10 mouse cellular contexts compared by ENCODE assay signal in the genomic region with DNA sequence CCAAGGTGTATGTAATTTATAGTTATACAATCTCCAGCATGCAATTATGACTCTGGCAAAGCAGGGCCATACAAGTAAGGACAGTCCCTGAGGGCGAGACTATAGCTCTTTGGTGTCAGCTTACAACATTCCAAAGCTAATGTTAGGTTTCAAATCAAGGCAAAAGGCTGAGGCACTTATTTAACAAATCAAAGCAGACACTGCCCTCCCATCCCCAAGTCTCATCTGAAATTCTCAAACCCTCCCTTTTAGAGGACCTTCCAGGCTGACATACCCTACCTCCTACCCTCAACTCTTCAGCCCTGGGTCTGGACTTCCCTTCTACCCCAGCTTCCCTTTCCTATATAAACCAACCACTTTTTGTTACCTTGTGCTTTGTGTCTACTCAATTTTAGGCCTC.
"Had no signal": no experiment of that assay in that cellular context is flagged by ENCODE, and none has a peak within 500 bp of the region (broad histone marks: within the 10 kb centered on the region; RNA-seq: fewer than 3 reads in every experiment).

No protein-coding gene starts in this region.

- H3K4me1 ChIP-seq: kidney, embryonic 15.5 days; midbrain, embryonic 13.5 days; neural tube, embryonic 15.5 days had no signal

- DNase-seq: kidney, postnatal 14 days; lung, adult 18-20 months; right cerebral cortex, adult 18-20 months; right cerebral cortex, postnatal 25 days had no signal

- H3K36me3 ChIP-seq: kidney, embryonic 15.5 days; midbrain, embryonic 13.5 days; neural tube, embryonic 15.5 days had no signal

- H3K27ac ChIP-seq: kidney, embryonic 15.5 days; liver, embryonic 14.5 days; midbrain, embryonic 13.5 days; neural tube, embryonic 15.5 days; stomach, postnatal 0 days had no signal

- H3K9me3 ChIP-seq: kidney, embryonic 15.5 days; midbrain, embryonic 13.5 days; neural tube, embryonic 15.5 days had no signal

- H3K27me3 ChIP-seq: kidney, embryonic 15.5 days; midbrain, embryonic 13.5 days; neural tube, embryonic 15.5 days had no signal

- H3K9ac ChIP-seq: kidney, embryonic 15.5 days; liver, embryonic 14.5 days; midbrain, embryonic 13.5 days; neural tube, embryonic 15.5 days had no signal

- H3K4me2 ChIP-seq: kidney, embryonic 15.5 days; midbrain, embryonic 13.5 days; neural tube, embryonic 15.5 days had no signal

- H3K4me3 ChIP-seq: kidney, embryonic 15.5 days; midbrain, embryonic 13.5 days; myocyte; neural tube, embryonic 15.5 days had no signal

- ATAC-seq: midbrain, embryonic 13.5 days had no signal
